Mouse (Mus musculus) G1E (cell line): ENCODE results near the gene Fev.

Experiments
- CTCF ChIP-seq: IDR thresholded peaks from 2 replicates; pipeline ENCODE4 v1.5.1; 2012; ENCODE audit warnings: low read depth, low read length, inconsistent platforms, mixed read lengths
- GATA1 ChIP-seq: IDR thresholded peaks from 2 replicates; pipeline ENCODE4 v1.6.1; 2012; ENCODE audit warnings: borderline replicate concordance, low read length, inconsistent platforms, mixed read lengths
- GATA2 ChIP-seq: IDR thresholded peaks from 2 replicates; pipeline ENCODE4 v1.6.1; 2012; ENCODE audit warnings: low read depth, low read length, inconsistent platforms, borderline replicate concordance
- POLR2AphosphoS5 ChIP-seq: IDR thresholded peaks from 2 replicates; pipeline ENCODE4 v1.6.1; 2012; ENCODE audit warnings: low read depth, low read length, inconsistent platforms; ENCODE audit not compliant: insufficient replicate concordance
- TAL1 ChIP-seq: conservative IDR thresholded peaks from 2 replicates; pipeline ENCODE4 v1.6.1; 2012; ENCODE audit warnings: low read depth, low read length, inconsistent platforms, mixed read lengths

- TF ChIP-seq CTCF (no peak), TAL1 (no peak), GATA2 (no peak), GATA1 (no peak), POLR2AphosphoS5 (no peak)
Observed at GRCm38 (mm10) chr1:74897976-74898375, 12.8 kb upstream of the Fev start.
